Mouse (Mus musculus) right cerebral cortex, postnatal 10 days (tissue): ENCODE results near the gene Gnb4.
A peak's percentile ranks its signal among the peaks of the same experiment; 100 is the strongest.

Source experiments
- DNase-seq, 2 experiments: peaks; one replicate each; pipeline ENCODE4 v3.0.0; 2021; ENCODE audit warnings: low spot score in 2 of 2

Gene Gnb4

GRCm38 (mm10) chr3:32614786-32615185 lies 1.6 kb downstream of the Gnb4 start:
- DNase-seq: no peak

GRCm38 (mm10) chr3:32611606-32612170 lies 4.7 kb downstream of the Gnb4 start:
- DNase-seq: no peak

- DNase-seq: peak; percentile 78
Observed at GRCm38 (mm10) chr3:32610560-32610959, 5.8 kb downstream of the Gnb4 start.

- DNase-seq: no peak
Observed at GRCm38 (mm10) chr3:32609233-32609632, 7.2 kb downstream of the Gnb4 start.

- no peak for DNase-seq
Observed at GRCm38 (mm10) chr3:32601055-32601454, 15.3 kb downstream of the Gnb4 start.

GRCm38 (mm10) chr3:32599328-32599727 lies 17.1 kb downstream of the Gnb4 start:
- DNase-seq: no peak

GRCm38 (mm10) chr3:32595080-32595479 lies 21.3 kb downstream of the Gnb4 start:
- DNase-seq: no peak

- DNase-seq: no peak
Observed at GRCm38 (mm10) chr3:32586274-32586673, 30.1 kb downstream of the Gnb4 start.

- no peak for DNase-seq
Observed at GRCm38 (mm10) chr3:32583489-32583888, 32.9 kb downstream of the Gnb4 start.

- no peak for DNase-seq
Observed at GRCm38 (mm10) chr3:32581911-32582310, 34.5 kb downstream of the Gnb4 start.

GRCm38 (mm10) chr3:32580738-32581137 lies 35.6 kb downstream of the Gnb4 start:
- no peak for DNase-seq

GRCm38 (mm10) chr3:32578772-32579171 lies 37.6 kb downstream of the Gnb4 start:
- DNase-seq: no peak

- DNase-seq: no peak
Observed at GRCm38 (mm10) chr3:32575151-32575550, 41.2 kb downstream of the Gnb4 start.

- DNase-seq: no peak
Observed at GRCm38 (mm10) chr3:32573881-32574280, 42.5 kb downstream of the Gnb4 start.

GRCm38 (mm10) chr3:32573086-32573485 lies 43.3 kb downstream of the Gnb4 start:
- no peak for DNase-seq

- no peak for DNase-seq
Observed at GRCm38 (mm10) chr3:32563401-32563800, 53.0 kb downstream of the Gnb4 start.

- no peak for DNase-seq
Observed at GRCm38 (mm10) chr3:32553061-32553460, 63.3 kb downstream of the Gnb4 start.

GRCm38 (mm10) chr3:32538091-32538490 lies 78.3 kb downstream of the Gnb4 start:
- DNase-seq: no peak

- peak; percentile 55 to 74 for DNase-seq
Observed at GRCm38 (mm10) chr3:32537556-32537955, 78.8 kb downstream of the Gnb4 start.

GRCm38 (mm10) chr3:32535692-32536091 lies 80.7 kb downstream of the Gnb4 start:
- DNase-seq: no peak
